Comparison of ENCODE assay signal across 12 mouse cellular contexts in genomic region chr7:130258704-130259295, GRCm38 (mm10).
DNase-seq lines count a peak whose midpoint lies in the region; ATAC-seq and TF ChIP-seq lines count a peak whose summit lies in the region.
"Had no signal": no experiment of that assay in that cellular context is flagged by ENCODE, and none has a peak within 500 bp of the region (broad histone marks: within the 10 kb centered on the region; RNA-seq: fewer than 3 reads in every experiment).

No protein-coding gene starts in this region.

- no peak for TF ChIP-seq CTCF in left cerebral cortex, adult 2 months (IDR thresholded peaks at IDR 0.05)

- intact Hi-C loops in left cerebral cortex, adult 2 months (cut with DNase I): no loop called here

- no peak overlapping the region for H3K9ac ChIP-seq in hindbrain, embryonic 16.5 days (ENCODE audit: low read depth, low read length)
- no peak overlapping the region for H3K9ac ChIP-seq in neural tube, embryonic 12.5 days

- 0 out of 2 replicates have a peak overlapping the region, but pooled peaks have one; percentile 3 for H3K27ac ChIP-seq in left cerebral cortex, adult 2 months
- H3K27ac ChIP-seq in forebrain, embryonic 10.5 days: no peak overlapping the region
- H3K27ac ChIP-seq in hindbrain, embryonic 16.5 days (ENCODE audit: low read depth, low read length): no peak overlapping the region
- H3K27ac ChIP-seq in neural tube, embryonic 12.5 days: no peak overlapping the region

- peaks cover 45% of the 10 kb centered on the region for H3K36me3 ChIP-seq in forebrain, embryonic 10.5 days (replicated peaks)
- H3K36me3 ChIP-seq in hindbrain, embryonic 16.5 days (ENCODE audit: control insufficient read depth, insufficient read depth, low read length): no peaks in the 10 kb centered on the region
- peaks cover 3% of the 10 kb centered on the region; the same call in 1 of the 2 replicates for H3K36me3 ChIP-seq in neural tube, embryonic 12.5 days

- ATAC-seq in hindbrain, embryonic 16.5 days: no peak
- no peak for ATAC-seq in neural tube, embryonic 12.5 days (ENCODE audit: low FRiP score, low read depth)

- no peak overlapping the region for H3K4me3 ChIP-seq in left cerebral cortex, adult 2 months
- peak overlapping the region; percentile 24 for H3K4me3 ChIP-seq in forebrain, embryonic 10.5 days
- H3K4me3 ChIP-seq in hindbrain, embryonic 16.5 days (ENCODE audit: low read length): no peak overlapping the region
- no peak overlapping the region for H3K4me3 ChIP-seq in neural tube, embryonic 12.5 days

- WGBS in forebrain, embryonic 10.5 days: 22% methylated on average over 9 of the region's 9 CpGs
- 25% methylated on average over 9 of the region's 9 CpGs for WGBS in hindbrain, embryonic 16.5 days
- 25% methylated on average over 9 of the region's 9 CpGs for WGBS in neural tube, embryonic 12.5 days

- DNase-seq in left cerebral cortex, adult 2 months (ENCODE audit: extremely low spot score in 1 of 2, low spot score in 2 of 2): no peak
- DNase-seq in left cerebral cortex, adult 18-20 months (ENCODE audit: low spot score in 2 of 2): no peak
- DNase-seq in forebrain, embryonic 10.5 days (ENCODE audit: extremely low spot score, low spot score): no peak
- DNase-seq in yolk sac, embryonic 10.5 days (ENCODE audit: low spot score): no peak
- no peak for DNase-seq in embryo, embryonic 11 days
- DNase-seq in ovary, postnatal 10 days (ENCODE audit: low spot score): no peak
- DNase-seq: adrenal gland, adult 2 months; cerebellum, adult 9-10 months; kidney, adult 11 months; left cerebral cortex, postnatal 4 days had no signal

- peak overlapping the region; percentile 36 for H3K4me2 ChIP-seq in hindbrain, embryonic 16.5 days (ENCODE audit: low read length)
- H3K4me2 ChIP-seq in neural tube, embryonic 12.5 days (replicated peaks): peak overlapping the region; percentile 88

- no peaks in the 10 kb centered on the region for H3K9me3 ChIP-seq in forebrain, embryonic 10.5 days
- H3K9me3 ChIP-seq in hindbrain, embryonic 16.5 days (ENCODE audit: control insufficient read depth, low read length): no peaks in the 10 kb centered on the region
- no peaks in the 10 kb centered on the region for H3K9me3 ChIP-seq in neural tube, embryonic 12.5 days

- H3K4me1 ChIP-seq in forebrain, embryonic 10.5 days: peaks cover 81% of the 10 kb centered on the region
- H3K4me1 ChIP-seq in hindbrain, embryonic 16.5 days (ENCODE audit: control insufficient read depth, insufficient read depth, low read depth, low read length): peaks cover 48% of the 10 kb centered on the region
- peaks cover 67% of the 10 kb centered on the region for H3K4me1 ChIP-seq in neural tube, embryonic 12.5 days

- peaks cover 100% of the 10 kb centered on the region for H3K27me3 ChIP-seq in forebrain, embryonic 10.5 days (ENCODE audit: poor library complexity, severe bottlenecking)
- H3K27me3 ChIP-seq in hindbrain, embryonic 16.5 days (replicated peaks; ENCODE audit: control insufficient read depth, insufficient read depth, low read length): no peaks in the 10 kb centered on the region
- H3K27me3 ChIP-seq in neural tube, embryonic 12.5 days (replicated peaks): no peaks in the 10 kb centered on the region
